25 mouse cellular contexts compared by ENCODE assay signal in genomic region chr7:145008662-145009333, GRCm38 (mm10).
DNase-seq lines count a peak whose midpoint lies in the region; ATAC-seq and TF ChIP-seq lines count a peak whose summit lies in the region.
"Had no signal": no experiment of that assay in that cellular context is flagged by ENCODE, and none has a peak within 500 bp of the region (broad histone marks: within the 10 kb centered on the region; RNA-seq: fewer than 3 reads in every experiment).

No protein-coding gene starts in this region.

- H3K4me1 ChIP-seq in hindbrain, embryonic 10.5 days (replicated peaks): peaks cover 20% of the 10 kb centered on the region; the same call in 1 of the 2 replicates
- no peaks in the 10 kb centered on the region for H3K4me1 ChIP-seq in hindbrain, postnatal 0 days (ENCODE audit: insufficient read depth, low read length)
- no peaks in the 10 kb centered on the region for H3K4me1 ChIP-seq in midbrain, embryonic 10.5 days
- no peaks in the 10 kb centered on the region for H3K4me1 ChIP-seq in midbrain, embryonic 15.5 days
- no peaks in the 10 kb centered on the region for H3K4me1 ChIP-seq in intestine, postnatal 0 days (replicated peaks; ENCODE audit: control insufficient read depth, insufficient read depth, low read length)
- H3K4me1 ChIP-seq in liver, embryonic 12.5 days: no peaks in the 10 kb centered on the region
- H3K4me1 ChIP-seq: heart, embryonic 13.5 days; hindbrain, embryonic 12.5 days; neural tube, embryonic 13.5 days had no signal

- no peak for ATAC-seq in hindbrain, postnatal 0 days
- ATAC-seq in midbrain, embryonic 15.5 days (replicated peaks): no peak
- peak; percentile 52 for ATAC-seq in intestine, postnatal 0 days
- 0 out of 2 replicates have a peak, but pooled peaks have one; percentile 31 for ATAC-seq in liver, embryonic 12.5 days
- ATAC-seq: forebrain, embryonic 16.5 days; midbrain, embryonic 16.5 days had no signal

- H3K4me3 ChIP-seq in hindbrain, embryonic 10.5 days: no peak overlapping the region
- H3K4me3 ChIP-seq in hindbrain, postnatal 0 days (ENCODE audit: low read length): no peak overlapping the region
- no peak overlapping the region for H3K4me3 ChIP-seq in midbrain, embryonic 10.5 days
- no peak overlapping the region for H3K4me3 ChIP-seq in midbrain, embryonic 15.5 days
- no peak overlapping the region for H3K4me3 ChIP-seq in intestine, postnatal 0 days (ENCODE audit: low read depth, low read length)
- H3K4me3 ChIP-seq in liver, embryonic 12.5 days: no peak overlapping the region
- H3K4me3 ChIP-seq: embryonic facial prominence, embryonic 10.5 days; heart, embryonic 13.5 days; hindbrain, embryonic 12.5 days; limb, embryonic 10.5 days; liver, embryonic 13.5 days; myocyte; neural tube, embryonic 13.5 days had no signal

- 0 out of 2 replicates have a peak overlapping the region, but pooled peaks have one; percentile 35 for H3K27ac ChIP-seq in hindbrain, embryonic 10.5 days
- H3K27ac ChIP-seq in hindbrain, postnatal 0 days: no peak overlapping the region
- H3K27ac ChIP-seq in midbrain, embryonic 10.5 days (replicated peaks): peak overlapping the region; percentile 23; the same call in 1 of the 2 replicates
- no peak overlapping the region for H3K27ac ChIP-seq in midbrain, embryonic 15.5 days
- H3K27ac ChIP-seq in intestine, postnatal 0 days (ENCODE audit: low read depth, low read length): no peak overlapping the region
- no peak overlapping the region for H3K27ac ChIP-seq in liver, embryonic 12.5 days
- H3K27ac ChIP-seq: embryonic facial prominence, embryonic 10.5 days; heart, embryonic 13.5 days; hindbrain, embryonic 12.5 days; limb, embryonic 10.5 days; liver, embryonic 13.5 days; neural tube, embryonic 13.5 days had no signal

- WGBS in hindbrain, embryonic 10.5 days: 77% methylated on average over 7 of the region's 7 CpGs
- WGBS in hindbrain, postnatal 0 days: 68% methylated on average over 7 of the region's 7 CpGs
- 79% methylated on average over 7 of the region's 7 CpGs for WGBS in midbrain, embryonic 10.5 days
- WGBS in midbrain, embryonic 15.5 days: 77% methylated on average over 7 of the region's 7 CpGs
- WGBS in intestine, postnatal 0 days: 31% methylated on average over 7 of the region's 7 CpGs
- WGBS in liver, embryonic 12.5 days (ENCODE audit: insufficient replicate concordance): 51% methylated on average over 7 of the region's 7 CpGs

- H3K9ac ChIP-seq in hindbrain, postnatal 0 days (replicated peaks; ENCODE audit: low read length): no peak overlapping the region
- no peak overlapping the region for H3K9ac ChIP-seq in midbrain, embryonic 15.5 days
- no peak overlapping the region for H3K9ac ChIP-seq in intestine, postnatal 0 days (ENCODE audit: low read depth, low read length)
- no peak overlapping the region for H3K9ac ChIP-seq in liver, embryonic 12.5 days
- H3K9ac ChIP-seq: heart, embryonic 13.5 days; hindbrain, embryonic 12.5 days; liver, embryonic 13.5 days; lung, embryonic 14.5 days; neural tube, embryonic 13.5 days had no signal

- H3K4me2 ChIP-seq in hindbrain, postnatal 0 days (ENCODE audit: low read depth, low read length): no peak overlapping the region
- H3K4me2 ChIP-seq in midbrain, embryonic 15.5 days: no peak overlapping the region
- H3K4me2 ChIP-seq in intestine, postnatal 0 days (replicated peaks; ENCODE audit: low read depth): no peak overlapping the region
- no peak overlapping the region for H3K4me2 ChIP-seq in liver, embryonic 12.5 days
- H3K4me2 ChIP-seq: heart, embryonic 13.5 days; hindbrain, embryonic 12.5 days; liver, embryonic 13.5 days; lung, embryonic 14.5 days; neural tube, embryonic 13.5 days had no signal

- H3K36me3 ChIP-seq in hindbrain, embryonic 10.5 days: no peaks in the 10 kb centered on the region
- H3K36me3 ChIP-seq in hindbrain, postnatal 0 days (ENCODE audit: insufficient read depth, low read length): no peaks in the 10 kb centered on the region
- H3K36me3 ChIP-seq in midbrain, embryonic 10.5 days: no peaks in the 10 kb centered on the region
- no peaks in the 10 kb centered on the region for H3K36me3 ChIP-seq in midbrain, embryonic 15.5 days (replicated peaks)
- no peaks in the 10 kb centered on the region for H3K36me3 ChIP-seq in intestine, postnatal 0 days (ENCODE audit: control insufficient read depth, insufficient read depth)
- H3K36me3 ChIP-seq in liver, embryonic 12.5 days: no peaks in the 10 kb centered on the region
- H3K36me3 ChIP-seq: embryonic facial prominence, embryonic 10.5 days; heart, embryonic 13.5 days; hindbrain, embryonic 12.5 days; limb, embryonic 10.5 days; liver, embryonic 13.5 days; neural tube, embryonic 13.5 days had no signal

- no peaks in the 10 kb centered on the region; the same call in 1 of the 2 replicates for H3K9me3 ChIP-seq in hindbrain, embryonic 10.5 days
- H3K9me3 ChIP-seq in hindbrain, postnatal 0 days (ENCODE audit: low read length): no peaks in the 10 kb centered on the region
- no peaks in the 10 kb centered on the region for H3K9me3 ChIP-seq in midbrain, embryonic 10.5 days (replicated peaks)
- no peaks in the 10 kb centered on the region for H3K9me3 ChIP-seq in midbrain, embryonic 15.5 days
- no peaks in the 10 kb centered on the region for H3K9me3 ChIP-seq in intestine, postnatal 0 days (ENCODE audit: control insufficient read depth)
- H3K9me3 ChIP-seq in liver, embryonic 12.5 days (replicated peaks): no peaks in the 10 kb centered on the region
- H3K9me3 ChIP-seq: embryonic facial prominence, embryonic 10.5 days; heart, embryonic 13.5 days; limb, embryonic 10.5 days; liver, embryonic 13.5 days; neural tube, embryonic 13.5 days had no signal

- TF ChIP-seq CTCF in hindbrain, postnatal 0 days (IDR thresholded peaks at IDR 0.05; ENCODE audit: low read depth): no peak
- TF ChIP-seq CTCF in intestine, postnatal 0 days (IDR thresholded peaks at IDR 0.05; ENCODE audit: low read depth): no peak

- DNase-seq in hindbrain, embryonic 10.5 days (ENCODE audit: low spot score): no peak
- no peak for DNase-seq in hindbrain, postnatal 0 days (ENCODE audit: low spot score)
- no peak for DNase-seq in midbrain, embryonic 10.5 days (ENCODE audit: low spot score)
- DNase-seq in spleen, adult 18-20 months: no peak
- DNase-seq in urinary bladder, adult 18-20 months (ENCODE audit: low spot score in 2 of 2): no peak
- DNase-seq: cerebellum, adult 11 months; cerebellum, adult 9-11 months; gastrocnemius, postnatal 14 days; heart, adult 18-20 months; heart, postnatal 14 days; liver, embryonic 13.5 days; lung, embryonic 14.5 days; right cerebral cortex, adult 18-20 months; right cerebral cortex, postnatal 4 days had no signal

- no peaks in the 10 kb centered on the region for H3K27me3 ChIP-seq in hindbrain, embryonic 10.5 days (ENCODE audit: insufficient read depth, poor library complexity, severe bottlenecking)
- H3K27me3 ChIP-seq in hindbrain, postnatal 0 days (ENCODE audit: insufficient read depth, low read length): no peaks in the 10 kb centered on the region
- no peaks in the 10 kb centered on the region for H3K27me3 ChIP-seq in midbrain, embryonic 10.5 days (ENCODE audit: low read depth, poor library complexity, severe bottlenecking)
- no peaks in the 10 kb centered on the region for H3K27me3 ChIP-seq in midbrain, embryonic 15.5 days (replicated peaks)
- H3K27me3 ChIP-seq in intestine, postnatal 0 days (replicated peaks; ENCODE audit: control insufficient read depth, insufficient read depth, low read length): no peaks in the 10 kb centered on the region
- no peaks in the 10 kb centered on the region for H3K27me3 ChIP-seq in liver, embryonic 12.5 days (replicated peaks)
- H3K27me3 ChIP-seq: hindbrain, embryonic 12.5 days; liver, embryonic 13.5 days; neural tube, embryonic 13.5 days had no signal

Comparison
In these comparisons a context has a peak if more than half of its experiments do, and no peak if none do; other contexts are left out.
1. H3K27ac ChIP-seq: peak in hindbrain, embryonic 10.5 days (single experiment) and midbrain, embryonic 10.5 days (single experiment); none in hindbrain, postnatal 0 days (single experiment), midbrain, embryonic 15.5 days (single experiment), intestine, postnatal 0 days (single experiment) and liver, embryonic 12.5 days (single experiment).
2. ATAC-seq: peak in intestine, postnatal 0 days (single experiment) and liver, embryonic 12.5 days (single experiment); none in hindbrain, postnatal 0 days (single experiment) and midbrain, embryonic 15.5 days (single experiment).